Mouse (Mus musculus) monocyte, adult 5-6 weeks (primary cell): ENCODE data around the gene Gm49387. TPM values are rescaled to one million over a fixed set of nuclear protein-coding genes. Genes with fewer than 3 reads are reported as not detected.

Experiments
- ATAC-seq: fragments of 153-309, 156-312 bp; replicated peaks from 2 replicates; pipeline ENCODE4 v1.8.0; 2017; ENCODE audit warnings: mild to moderate bottlenecking; ENCODE audit not compliant: low TSS enrichment, insufficient number of reproducible peaks, severe bottlenecking, poor library complexity, low FRiP score
- total RNA-seq: library from RNA; stranded (forward); fragments of 200-1000, 200-491, 200-594 nt; gene quantifications from 3 replicates; pipeline ENCODE4 v1.2.3, GENCODE M21; 2017

The Gm49387 gene
- total RNA-seq, 1 experiment from 2014 or later: not detected

DNA sequence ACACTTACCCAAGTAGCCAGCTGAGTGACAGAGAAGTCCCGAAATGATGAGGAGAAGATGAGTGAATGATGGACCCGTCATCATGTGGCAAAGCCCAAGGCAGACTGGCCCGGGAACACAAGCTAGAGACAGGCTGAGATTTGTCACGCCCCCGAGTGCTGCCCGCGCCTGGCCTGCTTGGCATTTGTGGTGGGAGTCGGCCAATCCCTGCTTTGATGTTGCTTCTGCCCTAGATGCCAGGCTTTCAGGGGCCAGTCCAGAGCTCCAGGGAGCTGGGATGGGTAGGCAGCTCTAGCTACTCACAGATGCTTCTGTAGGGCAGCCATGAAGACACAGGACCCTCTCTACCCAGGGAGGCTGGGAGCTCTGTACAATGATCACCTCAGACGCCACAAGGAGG, 82.9 kb downstream of the Gm49387 start:
- no peak for ATAC-seq

DNA sequence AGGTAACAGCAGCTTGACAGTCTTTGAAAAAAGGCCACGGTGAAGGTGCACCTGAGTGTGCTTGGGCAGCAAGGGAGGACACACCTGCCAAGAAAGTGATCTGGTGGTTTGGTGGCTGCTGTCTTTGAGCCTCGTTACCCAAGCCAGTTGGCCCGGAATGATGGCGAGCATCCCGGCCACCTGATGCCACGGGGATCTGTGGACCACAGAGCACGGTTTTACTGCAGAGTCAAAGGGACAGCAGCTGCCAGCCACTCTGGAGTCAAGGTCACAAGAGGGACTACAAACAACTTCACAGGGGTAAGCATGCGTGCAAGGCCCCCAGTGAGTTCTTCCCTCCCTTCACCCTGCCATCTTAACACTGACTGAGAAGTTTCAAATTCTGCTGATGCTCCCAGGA, 83.4 kb downstream of the Gm49387 start:
- no peak for ATAC-seq

DNA sequence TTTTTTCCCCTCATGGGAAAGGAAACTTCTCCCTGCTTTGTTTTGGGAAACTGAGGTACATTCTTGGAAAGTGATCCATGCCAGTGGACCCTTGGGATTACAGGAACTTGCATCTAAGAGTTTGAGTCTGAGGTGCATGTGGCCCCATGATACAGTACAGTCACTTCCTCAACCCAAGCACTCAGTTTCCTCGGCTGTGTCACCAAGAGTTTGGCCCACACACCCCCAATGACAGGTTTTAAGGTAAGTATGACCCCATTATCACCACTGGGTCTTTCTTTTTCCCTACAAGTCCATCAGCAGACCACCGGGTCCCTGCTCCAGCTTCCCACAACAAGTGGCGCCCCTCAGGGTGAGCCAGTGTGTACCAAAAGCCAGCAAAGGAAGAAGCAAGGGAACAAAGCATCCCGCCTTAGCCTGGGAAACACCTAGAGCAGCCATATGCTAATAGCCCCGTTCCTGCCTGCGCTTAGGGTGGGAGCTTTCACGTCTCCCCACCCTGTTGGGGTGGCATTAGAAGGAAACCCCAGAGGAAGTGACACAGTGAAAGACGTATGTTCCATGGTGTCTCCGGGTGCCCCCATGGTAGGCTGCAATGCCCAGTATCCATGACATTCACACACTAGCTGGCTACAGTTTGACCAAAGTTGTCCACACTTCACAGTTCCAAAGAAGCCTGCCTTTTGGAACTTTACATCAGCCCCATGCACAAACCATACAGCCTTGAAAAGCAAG, 84.0 kb downstream of the Gm49387 start:
- ATAC-seq: no peak

DNA sequence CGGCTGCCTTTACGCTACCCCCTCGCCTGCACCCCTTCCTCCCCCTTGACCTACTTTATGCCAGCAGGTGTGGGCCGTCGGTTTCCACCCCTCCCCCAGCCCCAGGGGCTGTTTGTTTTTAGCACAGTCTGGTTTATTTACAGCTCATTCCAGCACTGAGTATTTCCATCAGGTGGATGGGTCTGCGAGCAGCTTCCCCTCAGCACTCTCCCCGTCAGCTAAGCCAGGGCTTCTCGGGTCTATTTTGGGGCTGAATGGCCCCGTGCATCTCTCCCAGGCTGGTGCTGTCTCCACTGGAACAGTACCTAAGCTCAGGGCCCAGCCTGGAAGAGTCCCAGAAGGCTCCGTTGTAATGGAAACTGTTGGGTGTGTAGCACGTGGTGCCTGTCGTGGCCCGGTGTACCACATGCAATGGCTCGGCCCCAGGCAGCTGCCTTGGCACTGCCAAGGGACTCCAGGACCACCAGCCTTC, 84.7 kb downstream of the Gm49387 start:
- ATAC-seq: no peak

DNA sequence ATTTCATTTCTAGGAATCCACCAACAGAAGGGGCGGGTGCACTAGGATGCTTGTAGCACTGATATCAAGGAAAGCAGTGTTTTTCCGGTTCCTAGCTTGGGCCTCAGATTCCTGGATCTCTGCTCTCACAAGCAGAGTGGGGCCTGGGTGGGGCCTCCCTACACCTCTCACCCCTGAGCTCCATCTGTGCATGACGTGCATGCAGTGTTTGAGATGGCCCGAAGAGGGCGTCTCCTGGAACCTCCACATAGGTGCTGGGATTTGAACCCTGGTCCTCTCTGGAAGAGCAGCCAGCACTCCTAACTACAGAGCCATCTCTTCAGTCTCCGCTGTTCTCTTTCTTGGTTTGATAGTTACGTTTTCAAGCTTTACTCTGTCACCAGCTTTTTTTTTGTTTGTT, 85.7 kb downstream of the Gm49387 start:
- no peak for ATAC-seq

DNA sequence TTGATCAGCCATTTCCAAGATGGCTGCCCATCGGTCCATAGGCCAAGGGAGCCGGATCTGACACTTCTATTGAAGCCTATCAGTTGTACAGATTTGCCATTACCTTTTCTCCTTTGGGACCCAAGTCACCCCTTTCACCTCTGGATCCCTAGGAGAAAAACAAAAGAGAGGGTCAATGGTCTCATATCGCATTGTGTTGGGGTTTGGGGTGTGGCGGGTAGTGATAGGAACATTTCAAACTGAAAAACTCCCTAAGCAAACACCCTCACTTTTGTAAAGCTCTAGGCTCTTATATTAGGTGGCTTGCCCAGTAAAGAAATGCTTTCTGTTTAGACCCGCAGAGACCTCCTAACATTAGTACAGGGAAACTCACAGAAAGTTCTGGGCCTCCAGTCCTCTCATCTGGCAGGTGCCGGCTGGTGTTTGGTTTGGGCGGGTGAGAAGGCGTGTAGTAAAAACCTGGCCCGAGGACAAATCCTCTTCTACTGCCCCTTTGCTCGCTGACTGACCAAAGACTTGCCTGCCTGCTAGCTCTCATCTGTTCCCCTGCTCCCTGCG, 96.7 kb downstream of the Gm49387 start:
- ATAC-seq: no peak

DNA sequence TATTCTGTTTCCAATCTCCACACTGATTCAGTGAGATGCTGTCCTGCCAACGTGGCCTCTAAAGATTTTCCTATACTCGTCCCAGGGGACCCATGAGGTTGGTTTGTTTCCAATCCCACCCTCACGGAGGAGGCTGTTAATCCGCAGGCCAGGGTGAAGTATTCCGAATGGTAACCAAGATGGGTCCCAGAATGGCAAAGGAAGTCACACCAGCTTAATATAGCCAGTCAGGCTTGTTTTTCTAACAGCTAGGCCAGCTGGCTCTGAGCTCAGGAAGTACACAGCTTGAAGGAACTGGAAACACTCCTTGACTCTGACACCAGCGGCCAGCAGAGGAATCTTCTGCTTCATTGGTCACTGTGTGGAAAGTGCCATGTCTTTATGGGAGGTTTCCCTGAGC, 103.4 kb downstream of the Gm49387 start:
- ATAC-seq: no peak

DNA sequence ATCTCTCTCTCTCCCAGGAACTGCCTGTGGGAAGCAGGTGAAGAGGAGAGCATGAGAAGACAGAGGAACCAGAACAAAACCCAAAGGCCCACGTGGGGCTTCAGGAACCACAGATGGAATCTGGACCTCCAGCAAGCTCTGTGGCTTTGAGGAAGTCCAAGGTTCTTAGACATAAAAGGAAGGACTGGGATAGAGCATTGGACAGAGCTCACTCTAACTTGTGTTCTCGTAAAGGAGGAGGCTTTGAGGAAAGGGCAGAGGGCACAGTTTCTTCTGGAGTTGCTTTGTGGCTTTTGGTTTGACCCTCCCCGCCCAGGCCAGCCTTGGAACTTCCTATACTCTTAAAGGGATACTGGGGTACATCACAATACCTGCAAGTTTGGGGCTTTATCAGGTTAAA, 108.0 kb downstream of the Gm49387 start:
- no peak for ATAC-seq

DNA sequence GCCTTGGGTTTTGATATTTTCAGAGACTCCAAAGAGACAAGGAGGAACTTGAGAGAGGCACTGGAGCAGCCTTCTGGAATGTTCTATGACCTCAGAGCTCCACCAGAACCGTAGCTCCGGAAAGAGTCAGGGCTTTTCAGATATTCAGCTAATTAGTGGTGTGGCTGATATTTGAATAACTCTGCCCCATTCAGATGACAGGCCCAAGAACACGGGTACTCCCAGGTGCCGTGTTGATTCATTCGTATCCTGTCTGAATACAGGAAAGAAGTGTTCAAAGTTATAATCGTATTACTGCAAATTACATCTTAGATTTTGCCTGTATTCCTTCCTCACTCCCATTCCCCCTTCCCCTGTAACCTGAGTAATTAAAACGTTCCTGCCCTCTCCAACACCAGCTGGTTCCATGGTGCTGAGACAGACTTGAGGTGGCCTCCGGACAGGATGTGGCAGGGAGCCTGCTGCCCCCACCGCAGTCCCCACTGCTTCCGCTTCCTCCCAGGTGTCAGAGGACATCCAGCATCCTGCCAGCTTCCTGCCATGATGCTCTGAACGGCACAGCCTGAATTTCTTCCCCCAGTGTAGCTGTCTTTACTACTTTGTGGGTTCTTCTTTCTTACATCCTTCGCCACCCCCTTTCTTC, 109.1 kb downstream of the Gm49387 start:
- peak; percentile 81 for ATAC-seq

DNA sequence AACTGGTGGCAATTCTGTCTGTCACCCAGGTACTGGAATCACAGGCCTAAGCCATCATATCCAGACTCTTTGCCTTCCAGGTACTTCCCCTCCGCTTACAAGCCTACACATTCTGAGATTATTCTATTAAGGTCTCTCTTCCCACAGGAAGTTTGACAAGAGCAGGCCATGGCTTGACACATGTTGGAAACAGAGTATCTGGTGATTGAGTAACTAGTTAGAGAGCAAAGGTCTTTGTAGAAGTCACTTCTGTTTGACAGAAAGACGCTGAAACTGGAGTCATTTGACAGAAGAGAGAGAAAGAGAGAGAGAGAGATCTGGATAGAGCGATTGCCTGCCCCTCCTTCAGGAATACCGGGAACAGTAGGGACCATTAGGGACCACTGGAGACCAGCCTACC, 109.8 kb downstream of the Gm49387 start:
- no peak for ATAC-seq

DNA sequence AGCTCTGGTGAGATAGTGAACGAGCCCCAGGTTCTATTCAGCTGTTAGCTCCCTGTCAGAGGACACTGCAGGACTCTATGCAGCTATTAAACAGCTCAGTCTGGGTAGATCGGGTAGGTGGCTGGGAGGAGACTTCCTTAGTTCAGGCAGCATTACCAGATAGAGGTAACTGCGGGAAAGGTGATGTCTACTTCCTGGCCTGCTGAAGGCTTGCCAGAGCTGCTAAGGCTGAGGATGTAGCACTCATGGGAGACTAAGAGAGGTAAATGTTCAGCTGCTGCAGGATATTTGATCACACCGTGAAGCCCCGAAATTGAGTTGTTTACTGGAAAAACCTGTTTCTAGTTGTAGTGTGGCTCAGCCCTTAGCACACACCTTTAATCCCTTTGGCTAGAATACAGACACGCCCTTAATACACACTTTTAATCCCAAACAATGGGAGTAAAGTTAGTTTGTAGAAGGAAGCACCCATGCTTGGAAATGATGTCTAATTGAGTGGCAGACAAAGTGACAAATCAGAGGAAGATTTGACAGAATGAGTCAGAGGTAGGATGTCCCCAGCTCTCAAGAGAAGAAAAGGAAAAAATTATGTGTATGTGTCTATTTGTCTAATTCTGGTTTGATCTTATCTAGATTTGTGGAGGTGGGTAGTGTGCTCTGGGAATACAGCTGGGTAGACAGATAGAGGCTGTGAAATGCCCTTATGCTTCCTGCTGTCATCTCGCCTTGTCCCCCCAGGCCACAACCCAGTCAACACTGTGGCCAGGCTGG, 115.5 kb downstream of the Gm49387 start:
- ATAC-seq: no peak

DNA sequence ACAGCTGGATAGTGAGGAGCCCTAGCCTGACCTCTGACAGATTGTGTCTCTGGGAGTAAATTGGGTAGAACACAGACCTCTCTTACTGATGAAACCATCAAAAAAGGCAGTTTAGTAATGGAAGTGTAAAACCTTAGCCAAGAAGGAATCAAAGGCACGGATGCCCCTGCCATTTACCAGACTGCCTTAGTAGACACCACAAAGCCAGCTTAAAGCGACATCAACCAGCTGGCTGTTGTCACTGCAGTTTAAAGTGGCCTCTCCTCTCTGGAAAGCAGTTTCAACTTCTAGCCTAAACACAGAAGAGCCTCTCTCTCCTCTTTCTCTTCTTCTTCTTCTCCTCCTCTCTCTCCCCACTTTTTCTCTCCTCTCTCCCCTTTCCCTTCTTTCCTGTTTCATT, 119.4 kb downstream of the Gm49387 start:
- no peak for ATAC-seq

DNA sequence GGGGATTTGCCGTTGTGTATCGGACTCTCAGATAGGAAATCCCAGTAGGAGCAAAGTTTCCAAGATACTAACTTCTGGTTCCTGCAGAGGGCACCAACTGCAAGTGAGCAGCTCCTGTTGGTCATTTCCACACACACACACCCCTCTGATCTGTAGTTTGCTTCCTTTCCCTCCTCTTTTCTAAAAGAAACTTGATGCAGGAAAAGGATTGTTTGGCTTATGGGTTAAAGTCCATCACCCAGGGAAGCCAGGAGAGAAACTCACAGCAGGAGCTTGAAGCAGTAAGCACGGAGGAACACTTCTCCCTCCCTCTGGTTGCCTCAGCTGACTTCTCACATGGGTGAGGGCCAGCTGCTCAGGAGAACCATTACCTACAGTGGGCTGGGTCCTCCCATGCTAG, 121.5 kb downstream of the Gm49387 start:
- ATAC-seq: no peak

DNA sequence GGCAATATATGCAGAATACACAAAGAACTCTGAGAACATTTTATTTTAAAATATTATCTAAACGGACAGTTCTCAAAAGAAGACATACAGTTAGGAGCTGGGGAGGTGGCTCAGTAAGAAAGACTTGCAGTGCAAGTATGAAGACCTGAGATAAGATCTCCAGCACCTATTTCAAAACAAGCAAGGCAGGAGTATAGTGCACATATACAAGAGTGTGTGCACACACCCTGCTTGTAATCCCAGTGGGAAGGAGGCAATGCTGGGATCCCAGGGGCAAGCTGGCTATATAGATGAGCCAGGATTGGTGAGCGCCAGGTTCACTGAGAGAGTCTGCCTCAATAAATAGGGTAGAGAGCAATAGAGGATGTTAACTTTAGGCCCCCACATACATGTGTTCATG, 124.8 kb downstream of the Gm49387 start:
- no peak for ATAC-seq

DNA sequence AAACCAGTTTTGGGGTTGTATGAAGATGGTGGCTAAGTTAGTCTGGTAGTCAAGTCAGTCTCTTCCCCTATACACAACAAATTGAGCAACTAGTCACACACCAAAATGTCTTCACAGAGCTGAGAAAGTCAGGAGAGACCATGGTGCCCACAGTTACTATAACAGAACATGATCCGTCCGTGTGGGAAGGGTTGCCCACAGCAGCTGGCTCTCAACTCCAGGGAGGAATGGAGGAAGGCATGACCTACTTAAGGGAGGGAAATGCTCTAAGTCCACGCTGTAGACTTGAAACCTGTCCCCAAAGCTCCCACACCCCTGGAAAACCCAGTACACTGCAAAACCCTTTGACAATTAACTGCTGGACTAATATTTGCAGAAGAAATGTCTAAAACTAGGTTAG, 130.4 kb downstream of the Gm49387 start:
- ATAC-seq: no peak

DNA sequence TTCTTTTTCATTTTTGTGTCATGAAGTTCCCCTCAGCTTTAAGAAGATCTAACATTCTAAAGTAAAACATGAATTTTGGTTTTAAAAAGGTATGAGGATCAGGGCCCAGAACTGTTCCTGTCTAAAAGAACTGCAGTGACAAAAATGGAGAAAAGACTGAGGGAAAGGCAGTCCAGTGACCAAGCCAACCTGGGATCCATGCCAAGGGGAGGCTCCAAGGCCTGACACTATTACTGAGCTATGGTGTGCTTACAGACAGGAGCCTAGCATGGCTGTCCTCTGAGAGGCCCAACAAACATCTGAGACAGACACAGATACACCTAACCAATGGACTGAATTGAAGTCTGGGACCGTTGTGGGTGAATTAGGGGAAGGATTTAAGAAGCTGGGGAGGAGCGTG, 130.8 kb downstream of the Gm49387 start:
- no peak for ATAC-seq

DNA sequence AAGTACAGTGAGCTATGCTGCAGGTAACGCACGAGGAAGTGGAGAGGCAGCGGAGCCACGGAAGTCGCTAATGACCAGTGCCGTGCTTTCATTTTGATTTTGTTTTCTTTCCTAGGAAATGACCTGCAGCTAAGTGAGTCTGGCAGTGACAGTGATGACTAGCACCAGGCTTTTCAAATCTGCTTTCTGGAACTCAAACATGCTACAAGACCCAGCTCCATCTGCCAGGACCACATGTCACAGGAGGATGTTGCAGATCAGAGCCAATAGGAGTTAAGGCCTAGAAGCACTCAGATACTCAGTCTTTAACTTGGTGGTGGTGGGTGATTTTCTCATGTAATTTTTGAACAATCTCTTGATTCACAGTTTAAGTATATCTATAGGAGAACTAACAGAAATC, 134.2 kb downstream of the Gm49387 start:
- no peak for ATAC-seq

DNA sequence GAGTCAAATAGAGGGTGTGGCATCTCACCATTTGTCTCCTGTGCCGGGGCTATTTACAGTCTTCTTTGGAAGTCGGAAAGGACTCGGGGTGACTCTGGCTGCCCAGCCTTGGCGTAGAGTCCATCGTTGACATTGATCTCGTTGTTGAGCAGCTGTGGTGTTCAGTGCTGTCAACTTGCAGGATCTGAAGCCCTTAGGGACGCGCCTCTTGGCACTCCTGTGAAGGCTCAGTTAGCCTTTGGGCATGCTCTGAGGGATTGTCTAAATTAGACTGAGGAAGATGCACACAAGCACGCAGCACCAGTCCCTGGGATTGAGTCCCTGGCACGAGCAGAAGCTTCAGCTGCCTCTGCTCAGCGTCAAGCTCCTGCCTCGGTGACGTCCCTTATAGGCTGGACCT, 137.3 kb downstream of the Gm49387 start:
- ATAC-seq: no peak
